Mouse (Mus musculus) G1E (cell line): ENCODE data around the gene Cdk16.

Experiments used
- CTCF ChIP-seq: IDR thresholded peaks from 2 replicates; pipeline ENCODE4 v1.5.1; 2012; ENCODE audit warnings: low read depth, low read length, inconsistent platforms, mixed read lengths
- GATA1 ChIP-seq: IDR thresholded peaks from 2 replicates; pipeline ENCODE4 v1.6.1; 2012; ENCODE audit warnings: borderline replicate concordance, low read length, inconsistent platforms, mixed read lengths
- TAL1 ChIP-seq: conservative IDR thresholded peaks from 2 replicates; pipeline ENCODE4 v1.6.1; 2012; ENCODE audit warnings: low read depth, low read length, inconsistent platforms, mixed read lengths

GRCm38 (mm10) chrX:20657593-20657992 is 30.2 kb upstream of the Cdk16 start:
- TF ChIP-seq CTCF (no peak), GATA1 (no peak), TAL1 (no peak)
